Mouse (Mus musculus) lung, postnatal 0 days (tissue): ENCODE data around the gene Icos.

ENCODE experiments used
- CTCF ChIP-seq: IDR thresholded peaks from 2 replicates; pipeline ENCODE4 v1.5.1; 2016; ENCODE audit warnings: antibody characterized with exemption, mild to moderate bottlenecking
- EP300 ChIP-seq: IDR thresholded peaks from 2 replicates; pipeline ENCODE4 v1.6.1; 2016; ENCODE audit warnings: antibody characterized with exemption, mild to moderate bottlenecking, control low read depth

DNA sequence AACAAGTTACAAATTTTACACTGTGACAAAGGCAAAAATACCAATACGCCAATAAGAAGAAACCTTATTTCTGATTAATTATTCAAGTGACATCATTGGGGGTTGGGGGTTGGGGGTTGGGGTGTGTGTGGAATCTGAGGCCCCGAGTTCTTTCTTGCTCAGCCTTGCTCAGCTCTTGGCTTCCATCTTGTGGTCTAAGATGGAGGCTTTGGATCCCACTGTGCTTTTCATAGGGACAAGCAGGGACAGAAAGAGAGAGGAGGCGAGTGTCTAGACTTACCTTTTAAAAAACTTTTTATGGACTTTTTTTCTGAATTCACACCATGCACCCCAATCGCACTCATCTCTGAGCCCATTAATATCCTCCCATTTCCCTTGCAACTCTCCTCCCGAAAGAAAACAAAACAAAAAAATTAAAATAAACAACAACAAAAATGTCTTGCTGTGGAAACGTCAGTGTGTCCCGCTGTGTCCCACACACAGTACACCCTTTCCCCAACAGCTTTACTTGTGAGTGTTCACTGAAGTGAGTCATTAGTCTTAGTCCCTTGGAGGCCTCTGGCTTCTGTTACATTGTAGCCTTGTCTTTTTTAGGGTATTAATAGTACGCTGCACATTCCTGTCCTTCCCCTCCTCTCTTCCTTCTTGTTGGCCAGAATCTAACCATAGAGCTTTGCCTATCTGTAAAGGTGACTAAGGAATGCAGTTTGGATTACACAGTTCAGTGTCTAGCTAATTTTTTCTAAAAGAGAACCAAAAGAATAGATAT is 31.9 kb upstream of the Icos start:
- TF ChIP-seq CTCF (no peak), EP300 (no peak)
